ENCODE assay signal across 30 mouse cellular contexts in genomic region chr15:28473749-28474390, GRCm38 (mm10).
"Had no signal": no experiment of that assay in that cellular context is flagged by ENCODE, and none has a peak within 500 bp of the region (broad histone marks: within the 10 kb centered on the region; RNA-seq: fewer than 3 reads in every experiment).

No protein-coding gene starts in this region.

- H3K4me2 ChIP-seq: heart, embryonic 11.5 days; heart, embryonic 12.5 days; heart, embryonic 13.5 days; heart, embryonic 15.5 days; hindbrain, embryonic 12.5 days; hindbrain, embryonic 13.5 days; hindbrain, embryonic 14.5 days; hindbrain, embryonic 15.5 days; intestine, embryonic 15.5 days had no signal

- H3K36me3 ChIP-seq: heart, embryonic 10.5 days; heart, embryonic 12.5 days; heart, embryonic 13.5 days; heart, embryonic 15.5 days; hindbrain, embryonic 10.5 days; hindbrain, embryonic 12.5 days; hindbrain, embryonic 13.5 days; hindbrain, embryonic 15.5 days; intestine, embryonic 15.5 days had no signal

- H3K27ac ChIP-seq: heart, adult 2 months; heart, embryonic 10.5 days; heart, embryonic 13.5 days; heart, embryonic 15.5 days; hindbrain, embryonic 10.5 days; hindbrain, embryonic 12.5 days; hindbrain, embryonic 13.5 days; hindbrain, embryonic 14.5 days; hindbrain, embryonic 15.5 days; hindbrain, postnatal 0 days; intestine, embryonic 15.5 days; layer of hippocampus, adult 2 months; left cerebral cortex, adult 2 months had no signal

- H3K4me3 ChIP-seq: heart, adult 2 months; heart, embryonic 10.5 days; heart, embryonic 12.5 days; heart, embryonic 13.5 days; heart, embryonic 15.5 days; hindbrain, embryonic 10.5 days; hindbrain, embryonic 12.5 days; hindbrain, embryonic 13.5 days; hindbrain, embryonic 15.5 days; intestine, embryonic 15.5 days; layer of hippocampus, adult 2 months; left cerebral cortex, adult 2 months had no signal

- DNase-seq: heart, adult 18-20 months; heart, adult 2 months; heart, postnatal 10 days; heart, postnatal 14 days; heart, postnatal 36 days; heart, postnatal 4 days; kidney, adult 11 months; kidney, adult 18-20 months; kidney, postnatal 10 days; kidney, postnatal 14 days; kidney, postnatal 25 days; kidney, postnatal 4 days; layer of hippocampus, adult 9-11 months; layer of hippocampus, postnatal 36 days had no signal

- H3K9ac ChIP-seq: heart, embryonic 12.5 days; heart, embryonic 13.5 days; heart, embryonic 15.5 days; hindbrain, embryonic 12.5 days; hindbrain, embryonic 13.5 days; hindbrain, embryonic 14.5 days; hindbrain, embryonic 15.5 days; intestine, embryonic 15.5 days had no signal

- ATAC-seq: hindbrain, embryonic 16.5 days; hindbrain, postnatal 0 days; inflammation-experienced regulatory T-cells, adult 6 months; intestine, embryonic 15.5 days had no signal

- H3K9me3 ChIP-seq: heart, embryonic 10.5 days; heart, embryonic 12.5 days; heart, embryonic 13.5 days; heart, embryonic 15.5 days; hindbrain, embryonic 10.5 days; hindbrain, embryonic 12.5 days; hindbrain, embryonic 13.5 days; hindbrain, embryonic 15.5 days; intestine, embryonic 15.5 days had no signal

- H3K4me1 ChIP-seq: heart, embryonic 10.5 days; heart, embryonic 12.5 days; heart, embryonic 13.5 days; heart, embryonic 15.5 days; hindbrain, embryonic 10.5 days; hindbrain, embryonic 12.5 days; hindbrain, embryonic 13.5 days; hindbrain, embryonic 15.5 days; intestine, embryonic 15.5 days had no signal

- H3K27me3 ChIP-seq: heart, embryonic 12.5 days; heart, embryonic 13.5 days; heart, embryonic 15.5 days; hindbrain, embryonic 12.5 days; hindbrain, embryonic 13.5 days; hindbrain, embryonic 15.5 days; intestine, embryonic 15.5 days had no signal
